Mouse (Mus musculus) c-Kit-positive CD71-positive TER-119-positive erythroid progenitor cells, embryonic 14.5 days (primary cell): Measurements from ENCODE around the gene Csf2ra.
"Not testable (repeated sequence)": the region's sequence is repeated elsewhere in the genome, so short reads cannot be mapped to it uniquely, and the experiment has no call there.

Experiments used
- DNase-seq: peaks from one replicate; pipeline ENCODE4 v3.0.0-alpha.2; 2013; ENCODE audit warnings: low spot score

Gene Csf2ra

GRCm38 (mm10) chr19:61224678-61225525 is 3.3 kb downstream of the Csf2ra start:
- DNase-seq = no peak

GRCm38 (mm10) chr19:61223706-61224328 is 4.4 kb downstream of the Csf2ra start:
- DNase-seq = peak; percentile 67

DNA sequence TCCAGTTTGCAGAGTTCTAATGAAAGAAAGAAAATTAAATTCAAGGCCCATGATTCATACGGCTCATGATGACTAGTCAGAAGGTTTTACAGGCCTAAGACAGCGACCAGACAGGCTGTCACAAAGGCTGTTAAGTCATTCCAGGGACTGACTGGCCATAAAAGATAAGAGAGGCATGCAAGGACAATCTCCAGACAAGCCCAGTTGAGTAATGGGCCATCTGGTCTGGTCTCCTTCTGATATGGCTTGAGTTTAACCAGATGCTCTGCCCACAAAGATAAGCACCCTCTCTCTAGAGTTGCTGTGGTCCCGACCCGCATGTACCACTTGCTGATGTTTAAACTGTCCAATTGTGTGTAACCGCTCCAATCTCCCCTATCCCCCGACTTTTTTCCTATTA is 20.7 kb downstream of the Csf2ra start:
- DNase-seq = not testable (repeated sequence)

- DNase-seq = peak; percentile 29
These were observed 28.4 kb downstream of the Csf2ra start for GRCm38 (mm10) chr19:61199836-61200235.

- peak; percentile 83 for DNase-seq
These were observed 28.9 kb downstream of the Csf2ra start for GRCm38 (mm10) chr19:61199316-61199715.

DNA sequence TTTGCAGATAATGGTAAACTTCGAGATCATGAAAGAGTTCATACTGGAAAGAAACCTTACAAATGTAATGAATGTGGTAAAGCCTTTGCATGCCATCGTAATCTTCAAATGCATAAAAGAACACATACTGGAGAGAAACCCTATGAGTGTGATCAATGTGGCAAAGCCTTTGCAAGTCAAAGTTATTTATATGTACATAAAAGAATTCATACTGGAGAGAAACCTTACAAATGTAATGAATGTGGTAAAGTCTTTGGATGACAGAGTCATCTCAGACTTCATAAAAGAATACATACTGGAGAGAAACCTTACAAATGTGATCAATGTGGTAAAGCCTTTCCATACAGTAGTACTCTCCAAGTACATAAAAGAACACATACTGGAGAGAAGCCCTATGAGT is 44.6 kb downstream of the Csf2ra start, which contains the start of gene Gm6020:
Gene Gm6020, plus strand, starts transcription at position 301 of the 400 bp plus-strand sequence.
- DNase-seq = not testable (repeated sequence)

DNA sequence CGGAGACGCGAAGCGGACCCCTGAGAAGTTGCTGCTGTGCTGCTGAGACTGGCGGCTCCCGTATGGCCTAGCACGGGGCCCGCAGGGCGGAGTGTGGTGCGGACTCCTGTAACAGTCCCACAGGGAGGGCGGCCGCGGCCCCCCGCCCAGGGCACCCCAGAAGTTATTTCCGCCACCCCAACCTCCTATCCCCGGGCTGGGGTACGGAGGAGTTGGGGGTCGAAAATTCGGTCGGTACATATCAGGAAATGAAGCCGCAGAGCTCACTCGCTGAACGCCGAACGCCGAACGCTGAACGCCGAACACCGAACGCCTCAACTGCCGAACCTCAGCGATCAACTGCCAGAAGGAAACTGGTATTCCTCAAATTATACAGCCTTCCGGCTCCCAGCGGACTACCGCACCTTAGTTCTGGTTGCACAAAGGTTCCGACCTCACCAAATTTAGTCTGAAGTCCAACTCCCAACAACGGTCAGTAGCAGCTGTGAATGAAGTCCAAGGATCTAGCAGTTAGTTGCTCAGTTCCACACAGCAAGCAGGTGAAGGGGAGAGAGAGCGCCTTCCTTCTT is 52.4 kb downstream of the Csf2ra start, which contains the start of gene Gm7102:
Gene Gm7102, minus strand, starts transcription at position 554 of the 569 bp plus-strand sequence.
- DNase-seq = no peak
